Mouse (Mus musculus) neural tube, embryonic 12.5 days (tissue): ENCODE results near the gene Fap. TPM values are rescaled to one million over a fixed set of nuclear protein-coding genes. Genes with fewer than 3 reads are reported as not detected.

Source experiments
- ATAC-seq: fragments of 200-750 bp; cut with Nextera tagmentation; 2 replicates; pipeline ENCODE4 v1.8.0; 2017; ENCODE audit warnings: low read depth, mild to moderate bottlenecking, moderate TSS enrichment, moderate library complexity; ENCODE audit not compliant: low FRiP score
- H3K27ac ChIP-seq: fragments of 300-500 bp; sonication (generic); 2 replicates; pipeline ENCODE4 v1.5.1; 2016
- H3K27me3 ChIP-seq: fragments of 300-500 bp; sonication (generic); replicated peaks from 2 replicates; pipeline ENCODE4 v1.6.1; 2016; ENCODE audit warnings: mild to moderate bottlenecking
- H3K36me3 ChIP-seq: fragments of 300-500 bp; sonication (generic); 2 replicates; pipeline ENCODE4 v1.6.1; 2016; ENCODE audit warnings: mild to moderate bottlenecking
- H3K4me1 ChIP-seq: fragments of 300-500 bp; sonication (generic); 2 replicates; pipeline ENCODE4 v1.6.1; 2016
- H3K4me2 ChIP-seq: fragments of 300-500 bp; sonication (generic); replicated peaks from 2 replicates; pipeline ENCODE4 v1.6.1; 2016; ENCODE audit warnings: mild to moderate bottlenecking
- H3K4me3 ChIP-seq: fragments of 300-500 bp; sonication (generic); 2 replicates; pipeline ENCODE4 v1.5.1; 2016
- H3K9ac ChIP-seq: fragments of 300-500 bp; sonication (generic); 2 replicates; pipeline ENCODE4 v1.6.1; 2016; ENCODE audit warnings: mild to moderate bottlenecking
- H3K9me3 ChIP-seq: fragments of 300-500 bp; sonication (generic); 2 replicates; pipeline ENCODE4 v1.6.1; 2016; ENCODE audit warnings: mild to moderate bottlenecking
- WGBS: fragments of 180-500 bp; shearing (Covaris S2); methylation state at CpG from one replicate; pipeline ENCODE4 v1.1.7; 2016; 5-methylcytosine and 5-hydroxymethylcytosine counted together
- polyA plus RNA-seq: library from polyadenylated mRNA; unstranded; fragments of >200 nt; fragmentation: Nextera tagmentation; extraction: Ambion mirVana; gene quantifications from 2 replicates; pipeline ENCODE4 v1.2.1, GENCODE M21; 2016

Fap gene
- polyA plus RNA-seq, 1 experiment from 2014 or later = 5.3 TPM

GRCm38 (mm10) chr2:62483550-62483949, 90.3 kb downstream of the Fap start, which contains the start of gene Gcg:
Gene Gcg, minus strand, starts transcription at chr2:62483650.
- no peak for ATAC-seq
- Histone ChIP-seq H3K4me2 (no peak within 1 kb of the TSS), H3K27ac (no peak within 1 kb of the TSS), H3K4me1 (no peaks in the 10 kb centered on the region), H3K27me3 (no peaks in the 10 kb centered on the region), H3K36me3 (no peaks in the 10 kb centered on the region), H3K4me3 (no peak within 1 kb of the TSS), H3K9ac (no peak within 1 kb of the TSS), H3K9me3 (no peaks in the 10 kb centered on the region)
- 82% methylated on average over 9 of the region's 9 CpGs for WGBS

- WGBS = 71% methylated on average over 9 of the region's 9 CpGs
- Histone ChIP-seq H3K27me3 (no peaks in the 10 kb centered on the region), H3K4me2 (no peak overlapping the region), H3K36me3 (no peaks in the 10 kb centered on the region), H3K4me3 (no peak overlapping the region), H3K4me1 (no peaks in the 10 kb centered on the region), H3K9ac (no peak overlapping the region), H3K27ac (no peak overlapping the region), H3K9me3 (no peaks in the 10 kb centered on the region)
- peak; percentile 29; the same call in 1 of the 2 replicates for ATAC-seq
Measured at GRCm38 (mm10) chr2:62480285-62481198, 93.3 kb downstream of the Fap start.

GRCm38 (mm10) chr2:62469551-62469950, 104.3 kb downstream of the Fap start:
- no peak overlapping the region for H3K9ac ChIP-seq
- WGBS = 87% methylated on average over 9 of the region's 9 CpGs
- no peak overlapping the region for H3K4me3 ChIP-seq
- no peaks in the 10 kb centered on the region for H3K9me3 ChIP-seq
- no peak overlapping the region for H3K4me2 ChIP-seq
- no peak for ATAC-seq
- H3K4me1 ChIP-seq = no peaks in the 10 kb centered on the region
- H3K36me3 ChIP-seq = no peaks in the 10 kb centered on the region
- no peak overlapping the region for H3K27ac ChIP-seq
- H3K27me3 ChIP-seq = no peaks in the 10 kb centered on the region

GRCm38 (mm10) chr2:62463287-62463686, 110.6 kb downstream of the Fap start:
- WGBS = 87% methylated on average over 2 of the region's 2 CpGs
- Histone ChIP-seq H3K4me2 (no peak overlapping the region), H3K9me3 (no peaks in the 10 kb centered on the region), H3K36me3 (no peaks in the 10 kb centered on the region), H3K27me3 (no peaks in the 10 kb centered on the region), H3K4me3 (no peak overlapping the region), H3K27ac (no peak overlapping the region), H3K9ac (no peak overlapping the region), H3K4me1 (no peaks in the 10 kb centered on the region)
- no peak for ATAC-seq

GRCm38 (mm10) chr2:62462174-62462573, 111.7 kb downstream of the Fap start:
- no peaks in the 10 kb centered on the region for H3K36me3 ChIP-seq
- no peaks in the 10 kb centered on the region for H3K9me3 ChIP-seq
- H3K4me1 ChIP-seq = no peaks in the 10 kb centered on the region
- no peak for ATAC-seq
- no peaks in the 10 kb centered on the region for H3K27me3 ChIP-seq
- H3K27ac ChIP-seq = no peak overlapping the region
- no peak overlapping the region for H3K4me2 ChIP-seq
- H3K9ac ChIP-seq = no peak overlapping the region
- 86% methylated on average over 2 of the region's 2 CpGs for WGBS
- no peak overlapping the region for H3K4me3 ChIP-seq

- Histone ChIP-seq H3K4me2 (no peak overlapping the region), H3K9me3 (no peaks in the 10 kb centered on the region), H3K9ac (no peak overlapping the region), H3K4me1 (no peaks in the 10 kb centered on the region), H3K27me3 (no peaks in the 10 kb centered on the region), H3K4me3 (no peak overlapping the region), H3K27ac (no peak overlapping the region), H3K36me3 (no peaks in the 10 kb centered on the region)
- no peak for ATAC-seq
- 86% methylated on average over 12 of the region's 12 CpGs for WGBS
Measured at GRCm38 (mm10) chr2:62460815-62461450, 112.9 kb downstream of the Fap start.

GRCm38 (mm10) chr2:62460231-62460710, 113.6 kb downstream of the Fap start:
- WGBS = 82% methylated on average over 7 of the region's 7 CpGs
- Histone ChIP-seq H3K4me2 (no peak overlapping the region), H3K36me3 (no peaks in the 10 kb centered on the region), H3K4me3 (no peak overlapping the region), H3K9me3 (no peaks in the 10 kb centered on the region), H3K4me1 (no peaks in the 10 kb centered on the region), H3K27me3 (no peaks in the 10 kb centered on the region), H3K9ac (no peak overlapping the region), H3K27ac (no peak overlapping the region)
- ATAC-seq = no peak

GRCm38 (mm10) chr2:62459241-62460174, 114.4 kb downstream of the Fap start:
- no peaks in the 10 kb centered on the region for H3K27me3 ChIP-seq
- no peak overlapping the region for H3K4me2 ChIP-seq
- H3K9me3 ChIP-seq = no peaks in the 10 kb centered on the region
- no peak overlapping the region for H3K4me3 ChIP-seq
- no peaks in the 10 kb centered on the region for H3K4me1 ChIP-seq
- WGBS = 70% methylated on average over 18 of the region's 18 CpGs
- ATAC-seq = no peak
- no peaks in the 10 kb centered on the region for H3K36me3 ChIP-seq
- no peak overlapping the region for H3K27ac ChIP-seq
- H3K9ac ChIP-seq = no peak overlapping the region

- Histone ChIP-seq H3K27ac (no peak overlapping the region), H3K9ac (no peak overlapping the region), H3K4me3 (no peak overlapping the region), H3K9me3 (no peaks in the 10 kb centered on the region), H3K4me1 (no peaks in the 10 kb centered on the region), H3K36me3 (no peaks in the 10 kb centered on the region), H3K4me2 (no peak overlapping the region), H3K27me3 (no peaks in the 10 kb centered on the region)
- WGBS = 52% methylated on average over 9 of the region's 9 CpGs
- ATAC-seq = no peak
Measured at GRCm38 (mm10) chr2:62458070-62458469, 115.8 kb downstream of the Fap start.

- H3K36me3 ChIP-seq = no peaks in the 10 kb centered on the region
- H3K9me3 ChIP-seq = no peaks in the 10 kb centered on the region
- WGBS = 88% methylated on average over 11 of the region's 11 CpGs
- no peaks in the 10 kb centered on the region for H3K27me3 ChIP-seq
- no peaks in the 10 kb centered on the region for H3K4me1 ChIP-seq
- no peak overlapping the region for H3K27ac ChIP-seq
- ATAC-seq = no peak
- H3K4me2 ChIP-seq = no peak overlapping the region
- no peak overlapping the region for H3K9ac ChIP-seq
- no peak overlapping the region for H3K4me3 ChIP-seq
Measured at GRCm38 (mm10) chr2:62454991-62455390, 118.9 kb downstream of the Fap start.

GRCm38 (mm10) chr2:62454033-62454432, 119.8 kb downstream of the Fap start:
- no peak overlapping the region for H3K4me3 ChIP-seq
- no peak for ATAC-seq
- no peaks in the 10 kb centered on the region for H3K27me3 ChIP-seq
- no peak overlapping the region for H3K9ac ChIP-seq
- no peak overlapping the region for H3K4me2 ChIP-seq
- 87% methylated on average over 6 of the region's 6 CpGs for WGBS
- no peaks in the 10 kb centered on the region for H3K4me1 ChIP-seq
- H3K9me3 ChIP-seq = no peaks in the 10 kb centered on the region
- H3K36me3 ChIP-seq = no peaks in the 10 kb centered on the region
- no peak overlapping the region for H3K27ac ChIP-seq
